Mouse (Mus musculus) small intestine, adult 2 months (tissue): Measurements from ENCODE around the gene Sipa1l3. TPM values are rescaled to one million over a fixed set of nuclear protein-coding genes. Genes with fewer than 3 reads are reported as not detected.

Experiments
- H3K27ac ChIP-seq: fragments of 200-500 bp; 2 replicates; pipeline ENCODE4 v1.5.1; 2012; ENCODE audit warnings: low read depth, low read length, control low read depth, inconsistent platforms; ENCODE audit not compliant: insufficient read depth
- H3K27me3 ChIP-seq: fragments of 200-500 bp; 2 replicates; pipeline ENCODE4 v1.6.1; 2012; ENCODE audit warnings: mild to moderate bottlenecking, moderate library complexity, low read length, inconsistent platforms; ENCODE audit not compliant: control insufficient read depth, insufficient read depth
- H3K36me3 ChIP-seq: fragments of 200-500 bp; 2 replicates; pipeline ENCODE4 v1.6.1; 2012; ENCODE audit warnings: mild to moderate bottlenecking, low read length, control low read depth, inconsistent platforms; ENCODE audit not compliant: control insufficient read depth, insufficient read depth
- H3K4me1 ChIP-seq: fragments of 200-500 bp; 2 replicates; pipeline ENCODE4 v1.6.1; 2012; ENCODE audit warnings: low read length, inconsistent platforms, mixed read lengths; ENCODE audit not compliant: control insufficient read depth, insufficient read depth, insufficient read length
- H3K4me3 ChIP-seq: fragments of 200-500 bp; 2 replicates; pipeline ENCODE4 v1.5.1; 2012; ENCODE audit warnings: low read depth, mild to moderate bottlenecking, control low read depth, inconsistent platforms, low read length, moderate library complexity
- CTCF ChIP-seq: fragments of 200-500 bp; IDR thresholded peaks from 2 replicates; pipeline ENCODE4 v1.5.1; 2012; ENCODE audit warnings: low read depth, mild to moderate bottlenecking, control low read depth, inconsistent platforms, low read length, moderate library complexity, mixed read lengths; ENCODE audit not compliant: insufficient replicate concordance, insufficient read length; ENCODE audit errors: extremely low read depth
- POLR2A ChIP-seq: fragments of 200-500 bp; IDR thresholded peaks from 2 replicates; pipeline ENCODE4 v1.6.1; 2012; ENCODE audit warnings: low read depth, mild to moderate bottlenecking, control low read depth, inconsistent platforms, low read length, moderate library complexity
- WGBS: fragments of 180-500 bp; shearing (Covaris S2); methylation state at CpG from one replicate; pipeline ENCODE4 v1.1.7; 2018; 5-methylcytosine and 5-hydroxymethylcytosine counted together
- polyA plus RNA-seq: library from polyadenylated mRNA; depleted of rRNA; stranded (reverse); fragments of >200 nt; gene quantifications from 2 replicates; pipeline ENCODE4 v1.2.3, GENCODE M21; 2012

The Sipa1l3 gene
- polyA plus RNA-seq, 1 experiment = 192 TPM

GRCm38 (mm10) chr7:29411838-29412580, 106.4 kb downstream of the Sipa1l3 start:
- H3K27me3 ChIP-seq = no peaks in the 10 kb centered on the region
- no peak overlapping the region for H3K4me3 ChIP-seq
- H3K36me3 ChIP-seq = no peaks in the 10 kb centered on the region
- peaks cover 9% of the 10 kb centered on the region for H3K4me1 ChIP-seq
- no peak for TF ChIP-seq CTCF
- no peak for TF ChIP-seq POLR2A
- WGBS = 74% methylated on average over 8 of the region's 8 CpGs
- H3K27ac ChIP-seq = peak overlapping the region; percentile 25; the same call in 1 of the 2 replicates

GRCm38 (mm10) chr7:29411216-29411816, 107.1 kb downstream of the Sipa1l3 start:
- Histone ChIP-seq H3K27ac (peak overlapping the region; percentile 37), H3K4me3 (no peak overlapping the region), H3K4me1 (peaks cover 9% of the 10 kb centered on the region), H3K36me3 (no peaks in the 10 kb centered on the region), H3K27me3 (no peaks in the 10 kb centered on the region)
- no peak for TF ChIP-seq POLR2A
- no peak for TF ChIP-seq CTCF
- WGBS = 62% methylated on average over 4 of the region's 4 CpGs

GRCm38 (mm10) chr7:29410402-29410801, 108.0 kb downstream of the Sipa1l3 start:
- WGBS = 84% methylated on average over 8 of the region's 8 CpGs
- TF ChIP-seq CTCF (no peak), POLR2A (no peak)
- H3K27me3 ChIP-seq = no peaks in the 10 kb centered on the region
- H3K4me3 ChIP-seq = no peak overlapping the region
- 0 out of 2 replicates have a peak overlapping the region, but pooled peaks have one; percentile 37 for H3K27ac ChIP-seq
- H3K4me1 ChIP-seq = peaks cover 6% of the 10 kb centered on the region
- H3K36me3 ChIP-seq = peaks cover 2% of the 10 kb centered on the region

- TF ChIP-seq CTCF = no peak
- TF ChIP-seq POLR2A = no peak
- 85% methylated on average over 4 of the region's 4 CpGs for WGBS
- Histone ChIP-seq H3K27me3 (no peaks in the 10 kb centered on the region), H3K36me3 (peaks cover 4% of the 10 kb centered on the region), H3K4me3 (no peak overlapping the region), H3K4me1 (peaks cover 3% of the 10 kb centered on the region; the same call in 1 of the 2 replicates), H3K27ac (no peak overlapping the region)
Measured at GRCm38 (mm10) chr7:29406855-29407254, 111.6 kb downstream of the Sipa1l3 start.

- H3K27me3 ChIP-seq = no peaks in the 10 kb centered on the region
- peaks cover 23% of the 10 kb centered on the region for H3K36me3 ChIP-seq
- no peak for TF ChIP-seq CTCF
- TF ChIP-seq POLR2A = no peak
- H3K4me3 ChIP-seq = no peak overlapping the region
- no peaks in the 10 kb centered on the region for H3K4me1 ChIP-seq
- no peak overlapping the region for H3K27ac ChIP-seq
- 92% methylated on average over 2 of the region's 2 CpGs for WGBS
Measured at GRCm38 (mm10) chr7:29404126-29404525, 114.3 kb downstream of the Sipa1l3 start.

GRCm38 (mm10) chr7:29402015-29402414, 116.4 kb downstream of the Sipa1l3 start:
- WGBS = 90% methylated on average over 4 of the region's 4 CpGs
- peaks cover 33% of the 10 kb centered on the region for H3K36me3 ChIP-seq
- TF ChIP-seq CTCF (no peak), POLR2A (no peak)

GRCm38 (mm10) chr7:29400451-29400850, 118.0 kb downstream of the Sipa1l3 start:
- TF ChIP-seq POLR2A (no peak), CTCF (no peak)
- no peaks in the 10 kb centered on the region for H3K27me3 ChIP-seq
- H3K4me1 ChIP-seq = 0 out of 2 replicates have a peak, but pooled peaks cover 3% of the 10 kb centered on the region
- WGBS = 94% methylated on average over 8 of the region's 8 CpGs
- no peak overlapping the region for H3K27ac ChIP-seq
- H3K4me3 ChIP-seq = no peak overlapping the region
- peaks cover 46% of the 10 kb centered on the region for H3K36me3 ChIP-seq

More at GRCm38 (mm10) chr7:29402015-29402414, 116.4 kb downstream of the Sipa1l3 start:
- H3K4me1 ChIP-seq = no peaks in the 10 kb centered on the region
- H3K27ac ChIP-seq = no peak overlapping the region
- no peak overlapping the region for H3K4me3 ChIP-seq
- no peaks in the 10 kb centered on the region for H3K27me3 ChIP-seq
